Mouse (Mus musculus) midbrain, embryonic 10.5 days (tissue): ENCODE measurements around the gene Efna5. TPM values are rescaled to one million over a fixed set of nuclear protein-coding genes. Genes with fewer than 3 reads are reported as not detected.

Source experiments
- DNase-seq: peaks from one replicate; pipeline ENCODE4 v3.0.0-alpha.2; 2017; ENCODE audit warnings: low spot score
- H3K27ac ChIP-seq: fragments of 300-500 bp; sonication (generic); replicated peaks from 2 replicates; pipeline ENCODE4 v1.5.1; 2016; ENCODE audit warnings: mild to moderate bottlenecking
- H3K27me3 ChIP-seq: fragments of 300-500 bp; sonication (generic); 2 replicates; pipeline ENCODE4 v1.6.1; 2016; ENCODE audit warnings: low read depth, mild to moderate bottlenecking; ENCODE audit not compliant: poor library complexity, severe bottlenecking
- H3K36me3 ChIP-seq: fragments of 300-500 bp; sonication (generic); 2 replicates; pipeline ENCODE4 v1.6.1; 2016; ENCODE audit warnings: mild to moderate bottlenecking, moderate library complexity
- H3K4me1 ChIP-seq: fragments of 300-500 bp; sonication (generic); 2 replicates; pipeline ENCODE4 v1.6.1; 2016
- H3K4me3 ChIP-seq: fragments of 300-500 bp; sonication (generic); 2 replicates; pipeline ENCODE4 v1.5.1; 2016; ENCODE audit warnings: mild to moderate bottlenecking, moderate library complexity
- H3K9me3 ChIP-seq: fragments of 300-500 bp; sonication (generic); replicated peaks from 2 replicates; pipeline ENCODE4 v1.6.1; 2016; ENCODE audit warnings: mild to moderate bottlenecking
- WGBS: fragments of 180-500 bp; shearing (Covaris S2); methylation state at CpG from one replicate; pipeline ENCODE4 v1.1.7; 2016; 5-methylcytosine and 5-hydroxymethylcytosine counted together
- polyA plus RNA-seq: library from polyadenylated mRNA; unstranded; fragments of >200 nt; fragmentation: Nextera tagmentation; extraction: Ambion mirVana; gene quantifications from 2 replicates; pipeline ENCODE4 v1.2.1, GENCODE M21; 2016

Efna5 gene
- polyA plus RNA-seq, result 58.8 and 80.0 TPM in 2 replicates

DNA sequence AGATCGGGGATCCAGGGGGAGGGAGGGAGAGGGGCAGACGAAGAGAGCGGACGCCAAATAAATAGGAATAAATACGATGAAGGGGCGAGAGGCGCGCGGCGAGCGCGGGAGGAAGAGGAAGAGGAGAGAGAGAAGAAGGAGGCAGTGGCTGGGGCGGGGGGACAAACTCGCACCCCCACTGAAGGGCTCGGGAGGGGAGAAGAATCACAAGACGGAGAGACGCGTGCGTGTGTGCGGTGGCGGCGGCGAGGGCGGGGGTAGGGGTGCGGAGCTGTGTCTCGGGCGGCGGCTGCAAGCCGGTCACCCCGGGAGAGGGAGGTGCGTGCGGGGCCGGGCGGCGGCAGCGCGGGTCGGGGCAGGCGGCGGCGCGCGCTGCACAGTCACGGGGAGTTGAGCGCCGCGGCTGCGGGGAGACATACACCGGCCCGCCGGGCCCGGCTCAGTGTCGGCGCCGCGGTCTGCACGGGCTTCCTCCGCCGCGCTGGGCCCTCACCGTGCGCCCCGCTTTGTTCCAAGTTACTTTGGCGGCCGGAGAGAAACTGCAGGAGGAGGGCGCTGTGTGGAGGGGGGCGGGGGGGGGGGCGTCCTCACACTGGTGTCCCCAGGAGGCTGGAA lies at the start of gene Efna5:
Efna5 (minus strand) TSS at position 142 of the 615 bp plus-strand sequence.
- Histone ChIP-seq H3K36me3 (no peaks in the 10 kb centered on the region), H3K4me1 (peaks cover 44% of the 10 kb centered on the region), H3K27ac (peak within 1 kb of the TSS; percentile 99), H3K4me3 (peak within 1 kb of the TSS; percentile 86), H3K27me3 (peaks cover 34% of the 10 kb centered on the region), H3K9me3 (no peaks in the 10 kb centered on the region)
- WGBS, result under 1% methylated on average over 63 of the region's 68 CpGs
- peak; percentile 81 for DNase-seq

DNA sequence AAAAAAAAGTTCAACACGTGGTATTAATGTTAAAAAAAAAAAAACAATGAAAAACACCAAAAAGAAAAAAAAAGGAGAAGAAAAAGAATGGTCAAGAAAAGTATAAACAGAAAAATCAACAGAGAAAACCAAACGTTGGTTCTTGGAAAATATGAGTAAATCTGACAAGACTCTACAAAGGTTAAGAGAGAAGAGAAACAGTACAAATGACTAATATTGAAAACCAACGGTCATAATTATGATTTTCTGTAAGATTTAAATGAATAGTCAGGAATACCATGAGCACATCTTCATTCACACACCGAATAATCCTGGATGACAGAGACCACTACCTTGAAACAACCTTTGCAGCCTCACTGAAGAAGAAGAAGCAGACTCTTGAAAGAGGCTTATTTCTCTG lies 34.2 kb upstream of the Efna5 start:
- H3K27me3 ChIP-seq, result no peaks in the 10 kb centered on the region
- H3K4me1 ChIP-seq, result no peaks in the 10 kb centered on the region
- 86% methylated on average over 4 of the region's 4 CpGs for WGBS
- H3K27ac ChIP-seq, result no peak overlapping the region
- H3K4me3 ChIP-seq, result no peak overlapping the region
- no peaks in the 10 kb centered on the region for H3K36me3 ChIP-seq
- no peaks in the 10 kb centered on the region for H3K9me3 ChIP-seq
- no peak for DNase-seq

DNA sequence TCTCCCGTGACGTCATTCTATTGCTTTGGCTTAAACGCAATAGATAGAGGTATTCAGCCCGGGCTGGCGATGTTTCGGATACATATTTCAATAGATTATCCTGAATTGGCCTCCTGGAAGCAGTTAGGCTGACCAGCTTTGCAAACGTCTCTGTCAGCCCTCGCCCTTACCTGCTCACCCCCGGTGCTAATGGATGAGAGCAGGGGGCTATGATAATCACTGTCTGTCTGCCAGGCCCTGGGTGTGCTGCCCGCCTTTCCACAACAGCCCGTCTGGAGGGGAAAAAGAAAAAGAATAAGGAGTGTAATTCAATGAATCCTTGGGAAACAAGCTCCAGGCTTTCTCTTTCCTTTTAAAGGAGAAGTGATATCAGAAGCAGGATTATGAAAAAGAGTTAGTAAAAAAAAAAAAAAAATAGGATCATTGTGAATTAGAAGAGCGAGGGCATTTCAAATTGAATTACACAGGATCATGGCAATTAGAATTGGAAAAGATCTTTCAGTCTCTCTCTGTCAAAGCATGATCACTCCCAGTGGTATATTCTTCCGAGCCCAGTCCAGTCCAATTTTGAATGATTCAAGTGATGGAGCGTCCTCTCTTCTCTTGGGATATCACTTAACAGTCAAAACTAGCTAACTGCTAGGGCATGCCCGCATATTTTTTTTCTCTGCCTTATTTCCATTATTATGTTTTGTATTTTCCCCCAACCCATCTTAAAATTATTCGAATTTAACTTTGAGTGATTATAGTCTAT lies 24.8 kb upstream of the Efna5 start:
- 78% methylated on average over 16 of the region's 16 CpGs for WGBS
- H3K27me3 ChIP-seq, result no peaks in the 10 kb centered on the region
- H3K27ac ChIP-seq, result no peak overlapping the region
- no peak for DNase-seq
- H3K4me3 ChIP-seq, result no peak overlapping the region
- no peaks in the 10 kb centered on the region for H3K9me3 ChIP-seq
- peaks cover 3% of the 10 kb centered on the region; the same call in 1 of the 2 replicates for H3K4me1 ChIP-seq
- H3K36me3 ChIP-seq, result no peaks in the 10 kb centered on the region

DNA sequence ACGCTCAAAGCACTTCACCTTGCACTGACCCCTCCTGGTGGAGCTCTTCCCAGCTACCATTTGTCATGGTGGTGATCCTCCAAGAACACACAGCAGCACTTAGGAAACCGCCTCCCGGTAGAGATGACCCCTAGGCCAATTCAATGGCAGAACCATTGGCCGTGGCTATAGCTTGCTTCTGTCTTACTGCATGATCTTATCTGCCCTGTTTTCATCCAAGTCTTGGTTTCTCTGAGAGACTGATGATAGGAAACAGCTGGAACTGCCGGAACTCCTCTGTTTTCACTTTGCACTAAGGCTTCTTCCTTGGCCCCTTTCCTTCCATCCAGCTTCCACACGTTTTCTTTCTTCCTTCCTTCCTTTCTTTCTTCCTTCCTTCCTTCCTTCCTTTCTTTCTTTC lies 17.9 kb upstream of the Efna5 start:
- DNase-seq, result no peak
- no peak overlapping the region for H3K27ac ChIP-seq
- WGBS, result 85% methylated on average over 6 of the region's 6 CpGs
- no peaks in the 10 kb centered on the region for H3K27me3 ChIP-seq
- H3K9me3 ChIP-seq, result no peaks in the 10 kb centered on the region
- H3K4me3 ChIP-seq, result no peak overlapping the region
- 0 out of 2 replicates have a peak, but pooled peaks cover 6% of the 10 kb centered on the region for H3K4me1 ChIP-seq
- H3K36me3 ChIP-seq, result no peaks in the 10 kb centered on the region

DNA sequence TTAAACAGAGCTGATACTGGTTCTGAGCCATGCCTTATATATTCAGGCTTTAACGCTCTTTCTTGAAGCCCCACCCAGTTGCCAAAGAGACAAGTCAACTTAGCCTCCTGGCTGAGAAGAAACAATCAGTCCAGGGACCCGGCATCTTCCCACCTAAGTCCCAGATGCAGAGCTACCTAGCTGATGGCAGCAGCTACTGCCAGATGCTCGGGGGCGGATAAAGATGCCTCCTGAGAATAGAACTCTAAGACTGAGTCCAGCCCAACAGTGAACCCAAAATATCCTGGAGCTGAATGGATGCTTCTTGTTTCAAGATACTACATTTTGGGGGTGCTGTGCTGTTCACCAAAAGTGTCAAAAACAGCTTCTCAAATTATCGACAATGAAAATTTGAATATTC lies 8.9 kb upstream of the Efna5 start:
- Histone ChIP-seq H3K4me1 (peaks cover 16% of the 10 kb centered on the region), H3K27me3 (peaks cover 7% of the 10 kb centered on the region; the same call in 1 of the 2 replicates), H3K4me3 (no peak overlapping the region), H3K27ac (no peak overlapping the region), H3K9me3 (no peaks in the 10 kb centered on the region), H3K36me3 (no peaks in the 10 kb centered on the region)
- 86% methylated on average over 5 of the region's 5 CpGs for WGBS
- DNase-seq, result no peak

DNA sequence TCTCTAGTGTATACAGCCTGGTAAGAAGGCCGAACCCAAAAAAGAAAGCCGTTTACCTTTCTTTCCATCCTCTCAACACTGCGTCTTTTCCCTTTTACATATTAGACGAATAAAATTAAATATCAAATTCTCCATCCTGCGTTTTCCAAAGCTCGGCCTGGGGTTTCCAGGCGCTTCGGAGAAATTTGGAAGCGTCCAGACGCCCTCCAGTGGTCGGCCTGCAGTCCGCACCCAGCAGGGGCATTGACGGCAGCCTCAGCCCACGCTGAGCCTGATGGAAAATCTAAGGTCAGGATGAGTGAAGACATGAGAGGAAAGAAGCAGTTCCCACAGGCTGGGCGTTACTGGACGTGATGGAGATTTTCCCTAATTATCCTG lies 3.0 kb upstream of the Efna5 start:
- peaks cover 39% of the 10 kb centered on the region for H3K4me1 ChIP-seq

DNA sequence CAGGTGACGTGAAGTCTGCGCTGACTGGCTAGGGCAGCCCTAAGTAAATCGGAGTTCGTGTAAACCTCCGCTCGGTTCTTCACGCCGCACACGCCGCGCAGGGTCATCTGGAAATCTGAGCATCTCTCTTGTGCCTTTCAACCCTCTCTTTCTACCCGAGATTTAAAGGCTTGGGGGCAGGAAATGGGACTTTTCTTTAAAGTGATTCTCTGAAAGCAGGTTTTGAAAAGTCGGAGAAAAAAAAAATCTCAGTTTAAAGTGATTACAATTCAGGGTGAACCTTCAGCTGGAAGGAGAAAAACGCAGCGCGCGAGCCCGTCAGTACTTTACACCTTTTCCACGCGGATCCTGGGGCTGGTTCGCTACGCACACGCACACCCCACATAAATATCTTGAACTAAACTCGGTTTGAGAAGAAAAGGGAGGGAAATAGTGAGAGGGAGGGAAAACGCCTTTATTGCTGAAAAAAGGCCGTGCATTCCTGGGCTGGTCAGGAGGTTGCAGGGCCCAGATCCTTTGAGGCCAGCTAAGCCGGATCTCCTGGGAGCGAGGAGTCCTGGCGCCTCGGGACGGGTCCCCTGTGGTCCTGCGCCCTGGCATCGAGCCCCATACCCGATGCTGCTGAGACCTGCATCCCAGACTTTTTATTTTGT lies 2.5 kb upstream of the Efna5 start:
- DNase-seq, result peak; percentile 67
- WGBS, result under 1% methylated on average over 34 of the region's 34 CpGs
- H3K27me3 ChIP-seq, result peaks cover 18% of the 10 kb centered on the region; the same call in 1 of the 2 replicates
- H3K4me1 ChIP-seq, result peaks cover 43% of the 10 kb centered on the region
- peak overlapping the region; percentile 86 for H3K4me3 ChIP-seq
- H3K36me3 ChIP-seq, result no peaks in the 10 kb centered on the region
- H3K27ac ChIP-seq, result peak overlapping the region; percentile 79
- no peaks in the 10 kb centered on the region for H3K9me3 ChIP-seq

More for the DNA sequence above, 3.0 kb upstream of the Efna5 start:
- Histone ChIP-seq H3K4me3 (peak overlapping the region; percentile 86), H3K36me3 (no peaks in the 10 kb centered on the region), H3K9me3 (no peaks in the 10 kb centered on the region), H3K27me3 (peaks cover 13% of the 10 kb centered on the region; the same call in 1 of the 2 replicates), H3K27ac (peak overlapping the region; percentile 79)
- under 1% methylated on average over 16 of the region's 16 CpGs for WGBS
- peak; percentile 83 for DNase-seq

DNA sequence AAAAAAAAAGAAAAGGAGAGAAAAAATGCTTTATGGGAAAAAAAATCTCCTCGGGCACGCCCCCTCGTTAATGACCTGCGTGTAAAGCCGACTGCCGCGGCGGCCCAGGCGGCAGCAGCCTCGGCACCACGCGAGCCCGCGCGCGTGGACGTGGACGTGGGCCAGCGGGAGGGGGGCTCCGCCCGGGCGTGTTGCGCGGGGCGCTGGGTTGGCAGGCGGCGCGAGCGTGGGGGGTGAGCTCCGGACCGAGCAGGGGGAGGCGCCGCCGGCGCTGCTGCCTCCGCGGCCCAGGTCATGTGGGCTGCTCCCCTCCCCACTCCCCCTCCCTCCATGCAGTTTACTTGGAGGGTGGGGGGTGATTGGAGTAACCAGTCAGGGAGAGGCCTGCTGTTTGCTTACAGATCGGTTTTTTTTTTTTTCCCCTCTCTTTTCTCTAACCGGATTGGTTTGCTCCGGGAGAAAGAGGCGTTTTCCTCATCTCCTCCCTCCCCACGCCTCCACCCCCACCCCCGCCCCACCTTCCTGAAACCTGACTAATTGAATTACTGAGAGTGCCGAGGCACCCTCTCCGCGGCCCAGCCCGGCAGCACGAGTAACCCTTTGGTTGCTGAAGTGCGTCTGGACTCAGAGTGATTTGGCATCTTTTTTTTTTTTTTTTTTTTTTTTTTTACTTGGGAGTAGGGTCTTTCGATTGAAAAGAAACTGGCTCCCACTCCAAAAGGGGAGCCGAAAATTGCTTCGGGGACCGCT lies 1.8 kb upstream of the Efna5 start:
- peaks cover 43% of the 10 kb centered on the region for H3K4me1 ChIP-seq
- peak overlapping the region; percentile 99 for H3K27ac ChIP-seq
- no peaks in the 10 kb centered on the region for H3K36me3 ChIP-seq
- no peaks in the 10 kb centered on the region for H3K9me3 ChIP-seq
- H3K4me3 ChIP-seq, result peak overlapping the region; percentile 86
- peak; percentile 92 for DNase-seq
- WGBS, result under 1% methylated on average over 53 of the region's 53 CpGs
- peaks cover 25% of the 10 kb centered on the region; the same call in 1 of the 2 replicates for H3K27me3 ChIP-seq

DNA sequence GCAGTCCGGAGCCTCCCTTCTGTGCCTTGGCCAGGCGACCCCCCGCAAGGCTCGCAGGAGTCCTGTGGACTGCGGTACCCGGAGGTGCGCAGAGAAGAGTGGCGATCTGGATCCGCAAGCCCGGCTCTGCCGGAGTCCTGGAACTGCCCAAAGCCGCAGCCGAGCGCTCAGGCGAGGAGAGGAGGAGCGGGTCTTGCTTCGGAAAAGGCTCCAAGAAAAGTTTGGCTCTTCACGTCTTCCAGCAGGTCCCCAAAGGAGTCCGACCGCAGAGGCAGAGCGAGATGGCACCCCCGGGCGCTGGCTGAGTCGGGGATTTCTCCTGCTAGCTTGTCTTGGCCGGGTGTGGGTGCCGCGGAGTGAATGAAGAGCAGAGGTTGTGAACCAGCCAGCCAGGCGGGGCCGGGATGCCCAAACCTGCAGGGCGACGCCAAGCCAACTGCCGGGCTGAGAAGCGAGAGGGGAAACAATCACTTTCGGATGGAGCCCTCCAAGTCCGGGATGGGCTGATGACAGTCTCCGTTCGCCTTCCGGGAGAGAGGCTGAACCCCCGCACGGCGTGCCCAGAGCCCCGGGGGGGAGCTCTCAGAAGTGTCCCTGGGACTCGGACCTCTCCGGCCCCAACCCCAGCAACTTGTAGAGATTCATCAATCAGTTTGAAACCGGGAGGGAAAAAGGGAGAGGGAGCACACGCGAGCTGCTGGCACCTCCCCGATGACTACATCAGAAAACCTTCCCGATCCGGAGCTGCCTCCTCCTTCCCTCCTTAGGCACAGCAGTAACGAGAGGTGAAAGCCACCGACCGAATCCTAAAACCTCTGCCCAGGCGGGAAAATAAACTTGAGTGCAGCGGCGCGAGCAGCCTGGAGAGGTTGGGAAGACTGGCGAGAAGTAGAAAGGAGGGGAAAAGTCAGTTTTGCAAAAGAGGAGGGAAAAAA lies 941 bp upstream of the Efna5 start:
- no peaks in the 10 kb centered on the region for H3K36me3 ChIP-seq
- H3K27me3 ChIP-seq, result peaks cover 32% of the 10 kb centered on the region
- H3K9me3 ChIP-seq, result no peaks in the 10 kb centered on the region
- under 1% methylated on average over 57 of the region's 58 CpGs for WGBS
- DNase-seq, result no peak
- H3K27ac ChIP-seq, result peak overlapping the region; percentile 99
- H3K4me1 ChIP-seq, result peaks cover 47% of the 10 kb centered on the region
- peak overlapping the region; percentile 86 for H3K4me3 ChIP-seq

DNA sequence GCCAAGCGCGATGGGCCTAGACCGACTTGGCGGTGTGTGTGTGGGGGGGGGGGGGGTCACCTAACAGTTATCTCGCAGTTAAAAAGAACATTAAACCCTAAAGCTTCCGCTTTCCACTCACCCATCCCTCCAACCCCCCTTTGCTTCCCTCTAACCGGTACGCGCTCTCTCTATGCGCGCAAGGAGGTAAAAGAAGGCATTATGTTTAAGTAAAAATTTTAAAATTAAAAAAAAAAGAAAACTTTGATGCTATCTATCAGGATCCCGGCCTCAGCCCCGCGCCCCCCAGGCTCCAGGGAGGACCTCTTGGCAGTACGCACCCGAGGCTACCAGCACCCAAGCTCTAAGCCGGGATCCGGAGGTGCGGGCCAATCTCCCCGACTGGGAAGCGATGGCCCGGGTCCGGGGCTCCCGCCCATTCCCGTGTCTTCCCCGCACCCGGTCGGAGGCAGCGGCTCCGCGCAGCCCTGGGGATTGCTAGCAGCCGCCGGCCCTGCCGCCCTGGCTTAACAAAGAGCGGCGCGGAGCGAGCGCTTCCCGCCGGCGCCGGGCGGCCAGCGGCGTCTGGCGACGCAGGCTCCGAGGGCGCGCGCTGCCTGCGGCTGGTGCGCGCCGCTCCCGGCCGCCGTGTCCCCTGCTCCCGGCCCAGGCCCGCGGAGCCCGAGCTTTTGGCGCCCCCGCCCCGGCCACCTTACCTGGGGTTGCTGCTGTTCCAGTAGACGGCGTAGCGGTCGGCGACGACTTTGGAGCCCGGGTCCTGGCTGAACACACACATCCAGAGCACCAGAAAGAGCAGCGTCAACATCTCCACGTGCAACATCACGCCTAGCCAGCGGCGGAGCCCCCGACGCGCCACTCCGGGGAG lies 574 bp downstream of the Efna5 start:
- Histone ChIP-seq H3K27me3 (peaks cover 42% of the 10 kb centered on the region), H3K4me1 (peaks cover 49% of the 10 kb centered on the region), H3K9me3 (no peaks in the 10 kb centered on the region), H3K27ac (peak overlapping the region; percentile 99), H3K36me3 (no peaks in the 10 kb centered on the region), H3K4me3 (peak overlapping the region; percentile 86)
- under 1% methylated on average over 82 of the region's 82 CpGs for WGBS
- DNase-seq, result peak; percentile 78
